Mouse (Mus musculus): ENCODE data around the gene Efhb. TPM values are rescaled to one million over a fixed set of nuclear protein-coding genes. Genes with fewer than 3 reads are reported as not detected.

Efhb gene
- polyA plus RNA-seq, 1 experiment from 2014 or later, result 0.49 TPM

DNA sequence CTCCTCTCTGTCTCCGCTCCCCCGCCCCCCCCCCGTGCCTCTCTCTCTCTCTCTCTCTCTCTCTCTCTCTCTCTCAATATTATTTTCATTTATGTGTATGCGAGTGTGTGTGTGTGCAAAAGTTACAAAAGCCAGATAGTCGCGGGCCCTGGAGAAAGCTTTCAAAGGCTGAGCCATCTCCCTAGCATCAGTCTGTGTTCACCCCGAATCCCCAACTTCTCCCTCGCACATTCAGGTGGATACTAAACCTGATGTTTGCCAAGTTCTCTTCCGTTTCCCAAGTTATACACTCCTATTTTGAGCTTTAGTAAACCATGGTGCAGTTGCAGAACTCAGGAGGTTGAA lies 347 bp upstream of the Efhb start:
- 24% methylated on average over 8 of the region's 9 CpGs for WGBS
- peak overlapping the region; percentile 75 for H3K27ac ChIP-seq (replicated peaks)

DNA sequence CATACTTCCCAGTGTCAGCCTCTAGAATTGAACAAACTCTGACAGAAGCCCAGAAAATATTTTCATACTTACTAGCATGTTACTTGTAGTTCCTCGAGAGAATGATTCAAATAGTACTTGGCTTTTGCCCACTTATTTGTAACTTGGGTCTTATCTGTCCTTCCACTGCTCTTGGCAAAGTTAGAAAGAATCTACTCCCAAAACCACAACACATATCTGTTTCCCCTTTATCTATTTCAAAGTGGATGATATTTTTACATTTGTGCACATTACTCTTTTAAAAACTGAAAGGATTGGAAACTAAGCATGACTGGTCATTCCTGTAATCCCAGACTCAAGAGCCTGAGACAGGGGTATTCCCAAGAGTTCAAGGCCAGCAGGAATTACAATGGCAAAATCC lies 6.4 kb downstream of the Efhb start:
- H3K27ac ChIP-seq (replicated peaks), result no peak overlapping the region
- no peaks in the 10 kb centered on the region for H3K27me3 ChIP-seq (replicated peaks; ENCODE audit: low read depth, poor library complexity, severe bottlenecking)
- no peak for DNase-seq (ENCODE audit: low spot score)
- no peaks in the 10 kb centered on the region for H3K4me1 ChIP-seq
- H3K4me3 ChIP-seq, result no peak overlapping the region
- H3K9me3 ChIP-seq, result no peaks in the 10 kb centered on the region
- H3K36me3 ChIP-seq (replicated peaks), result no peaks in the 10 kb centered on the region
- WGBS, result 86% methylated on average over 1 of the region's 1 CpGs

More for the DNA sequence above, 347 bp upstream of the Efhb start:
- no peak for DNase-seq (ENCODE audit: low spot score)
- no peaks in the 10 kb centered on the region for H3K27me3 ChIP-seq (replicated peaks; ENCODE audit: low read depth, poor library complexity, severe bottlenecking)
- H3K4me3 ChIP-seq, result peak overlapping the region; percentile 56
- H3K36me3 ChIP-seq (replicated peaks), result no peaks in the 10 kb centered on the region
- H3K9me3 ChIP-seq, result no peaks in the 10 kb centered on the region
- H3K4me1 ChIP-seq, result peaks cover 11% of the 10 kb centered on the region

DNA sequence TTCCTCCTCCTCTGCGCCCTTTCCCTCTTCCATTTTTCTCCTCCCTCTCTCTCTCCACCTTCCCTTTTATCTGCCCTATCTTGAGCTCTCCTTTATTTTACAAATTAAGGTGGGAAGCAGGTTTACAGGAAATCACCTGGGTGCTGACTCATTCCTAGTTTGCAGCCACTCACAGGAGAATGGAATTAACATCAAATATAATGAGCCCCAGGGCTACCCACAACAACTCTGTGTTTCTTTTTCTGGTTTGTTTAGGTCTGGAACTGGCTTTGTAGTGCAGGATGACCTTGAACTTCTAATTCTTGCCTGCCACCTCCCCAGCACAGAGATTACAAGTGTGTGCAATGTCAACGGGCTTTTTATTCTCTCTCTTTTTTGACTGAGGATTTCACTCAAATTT lies 7.0 kb downstream of the Efhb start:
- no peaks in the 10 kb centered on the region for H3K36me3 ChIP-seq (replicated peaks)
- no peaks in the 10 kb centered on the region for H3K27me3 ChIP-seq (replicated peaks; ENCODE audit: low read depth, poor library complexity, severe bottlenecking)
- no peak overlapping the region for H3K27ac ChIP-seq (replicated peaks)
- no peak for DNase-seq (ENCODE audit: low spot score)
- WGBS, result 88% methylated on average over 2 of the region's 2 CpGs
- H3K4me3 ChIP-seq, result no peak overlapping the region
- H3K4me1 ChIP-seq, result no peaks in the 10 kb centered on the region
- no peaks in the 10 kb centered on the region for H3K9me3 ChIP-seq

DNA sequence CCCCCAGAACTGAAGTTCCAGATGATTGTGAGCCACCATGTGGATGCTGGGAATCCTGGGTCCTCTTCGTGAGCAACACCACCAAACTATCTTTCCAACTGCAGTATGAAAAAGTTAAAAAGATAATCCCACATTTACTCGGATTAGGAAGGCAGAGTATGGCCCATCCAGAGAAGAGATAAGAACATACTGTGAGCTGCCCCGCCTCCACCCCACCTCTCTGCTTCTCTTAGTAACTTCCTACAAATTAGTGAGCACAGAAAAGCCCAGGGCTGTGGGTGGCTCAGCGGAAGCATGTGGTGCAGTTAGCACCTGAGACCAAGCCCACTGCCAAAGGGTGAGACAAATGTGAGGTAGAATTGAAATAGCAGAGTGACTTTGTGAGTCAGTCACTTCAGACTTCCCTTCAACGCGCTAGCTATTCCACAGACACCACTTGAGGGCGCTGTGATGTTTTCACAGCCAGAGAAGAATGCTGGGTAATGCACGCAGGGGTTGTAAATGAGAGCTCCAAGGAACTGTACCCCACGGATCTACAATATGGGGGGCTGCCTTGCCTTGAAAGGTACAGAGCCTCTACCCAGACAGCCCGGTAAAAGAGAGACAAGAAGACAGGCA lies 60.3 kb downstream of the Efhb start:
- Histone ChIP-seq H3K27ac (replicated peaks) (no peak overlapping the region), H3K27me3 (replicated peaks; ENCODE audit: low read depth, poor library complexity, severe bottlenecking) (no peaks in the 10 kb centered on the region), H3K36me3 (replicated peaks) (no peaks in the 10 kb centered on the region), H3K9me3 (no peaks in the 10 kb centered on the region), H3K4me3 (no peak overlapping the region), H3K4me1 (no peaks in the 10 kb centered on the region)
- DNase-seq (ENCODE audit: low spot score), result peak; percentile 20
- 49% methylated on average over 10 of the region's 10 CpGs for WGBS

DNA sequence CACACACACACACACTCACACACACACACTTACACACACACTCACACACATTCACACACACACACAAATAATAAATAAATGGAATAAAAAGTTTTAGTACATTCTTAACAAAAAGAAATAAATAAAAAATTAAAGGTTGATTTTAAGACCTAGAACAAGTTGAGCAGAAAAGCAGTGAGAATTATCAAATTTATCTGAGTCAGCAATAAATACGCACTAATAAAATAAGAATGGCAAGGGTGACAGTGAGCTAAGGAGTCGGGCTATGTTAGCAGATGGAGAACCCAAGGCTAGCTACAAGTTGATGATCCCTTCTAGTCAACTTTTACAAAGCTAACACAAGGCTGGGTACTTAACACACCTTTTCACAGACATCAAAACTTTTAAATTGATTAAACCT lies 69.9 kb downstream of the Efhb start:
- H3K4me3 ChIP-seq, result no peak overlapping the region
- H3K4me1 ChIP-seq, result no peaks in the 10 kb centered on the region
- no peaks in the 10 kb centered on the region for H3K9me3 ChIP-seq
- no peak for DNase-seq (ENCODE audit: low spot score)
- no peak overlapping the region for H3K27ac ChIP-seq (replicated peaks)
- H3K27me3 ChIP-seq (replicated peaks; ENCODE audit: low read depth, poor library complexity, severe bottlenecking), result no peaks in the 10 kb centered on the region
- WGBS, result 91% methylated on average over 2 of the region's 2 CpGs
- no peaks in the 10 kb centered on the region for H3K36me3 ChIP-seq (replicated peaks)

DNA sequence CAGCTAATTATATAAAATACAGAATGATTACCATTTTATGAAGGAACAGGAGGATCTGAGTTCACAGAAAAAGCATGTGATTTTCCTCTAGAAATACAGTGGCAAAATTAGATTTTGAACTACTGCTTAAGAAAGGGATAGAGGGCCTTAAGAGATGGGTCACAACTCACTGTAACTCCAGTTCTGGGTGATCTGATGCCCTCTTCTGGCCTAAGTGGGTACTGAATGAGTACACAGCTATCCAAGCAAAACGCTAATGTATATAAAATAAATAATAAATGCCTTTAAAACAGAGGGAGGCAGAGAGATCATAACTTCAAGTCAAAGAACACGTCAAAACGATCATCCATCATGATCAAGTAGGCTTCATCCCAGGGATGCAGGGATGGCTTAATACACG lies 73.6 kb downstream of the Efhb start:
- peak; percentile 22 for DNase-seq (ENCODE audit: low spot score)
- Histone ChIP-seq H3K36me3 (replicated peaks) (no peaks in the 10 kb centered on the region), H3K4me1 (no peaks in the 10 kb centered on the region), H3K27me3 (replicated peaks; ENCODE audit: low read depth, poor library complexity, severe bottlenecking) (no peaks in the 10 kb centered on the region), H3K27ac (replicated peaks) (no peak overlapping the region), H3K9me3 (no peaks in the 10 kb centered on the region), H3K4me3 (no peak overlapping the region)
- 42% methylated on average over 4 of the region's 4 CpGs for WGBS

DNA sequence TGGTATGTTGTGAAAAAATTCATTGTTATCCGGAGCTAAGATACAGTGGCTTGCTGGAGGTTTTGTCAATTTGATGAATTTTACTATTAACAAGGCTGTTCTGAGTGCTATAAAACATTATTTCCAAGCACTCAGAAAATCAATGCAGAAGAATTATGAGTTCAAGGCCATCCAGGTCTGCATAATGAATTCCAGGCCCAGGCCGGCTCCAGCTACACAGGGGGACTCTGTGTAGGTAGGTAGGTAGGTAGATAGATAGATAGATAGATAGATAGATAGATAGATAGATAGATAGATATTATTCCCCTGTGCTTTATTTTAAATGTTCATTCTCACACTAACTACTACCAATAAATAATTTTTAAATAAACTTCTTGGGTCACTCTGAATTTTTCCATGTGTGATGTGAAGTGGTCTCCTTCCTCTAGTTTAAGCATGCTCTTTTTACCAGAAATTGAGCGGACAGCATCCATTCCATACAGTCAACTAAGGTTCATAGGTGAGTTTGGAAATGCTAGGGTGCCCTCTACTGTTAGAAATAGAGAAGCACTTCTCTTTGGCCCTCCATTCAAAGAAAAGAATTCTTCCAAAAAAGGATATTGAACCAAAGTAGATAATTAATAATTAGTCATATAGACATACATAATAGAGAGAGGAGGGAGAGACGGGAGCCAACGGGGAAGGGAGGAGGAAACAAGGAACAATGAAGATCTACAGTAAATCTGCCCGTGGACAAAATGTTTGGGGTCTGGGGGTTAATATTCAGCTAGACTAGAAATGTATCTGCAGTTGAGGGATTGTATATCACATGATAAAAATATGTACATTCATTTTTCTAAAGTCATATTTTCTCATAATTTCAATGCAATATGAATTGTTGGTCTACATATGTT lies 75.3 kb downstream of the Efhb start:
- Histone ChIP-seq H3K36me3 (replicated peaks) (no peaks in the 10 kb centered on the region), H3K4me1 (no peaks in the 10 kb centered on the region), H3K27me3 (replicated peaks; ENCODE audit: low read depth, poor library complexity, severe bottlenecking) (no peaks in the 10 kb centered on the region), H3K9me3 (no peaks in the 10 kb centered on the region), H3K4me3 (no peak overlapping the region), H3K27ac (replicated peaks) (no peak overlapping the region)
- no peak for DNase-seq (ENCODE audit: low spot score)
- 65% methylated on average over 6 of the region's 6 CpGs for WGBS

DNA sequence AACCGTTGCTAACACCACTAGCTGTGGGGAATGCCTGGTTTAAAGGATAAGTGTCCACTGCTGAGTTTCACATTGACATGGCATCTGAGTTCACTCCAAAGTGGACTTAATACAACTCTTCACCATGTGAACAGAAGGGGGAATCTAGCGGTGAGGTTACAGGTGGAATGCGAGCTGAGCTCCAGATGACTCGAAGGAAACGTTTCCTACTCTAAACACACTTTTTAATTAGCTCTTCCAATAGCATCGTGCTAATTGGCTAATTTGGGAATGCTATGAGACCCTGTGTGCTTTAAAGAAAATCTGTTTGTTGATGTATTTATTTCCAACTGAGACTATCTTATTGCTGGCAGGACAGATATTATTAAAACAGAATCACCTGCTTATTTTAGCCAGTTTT lies 76.3 kb downstream of the Efhb start:
- no peak for DNase-seq (ENCODE audit: low spot score)
- Histone ChIP-seq H3K27me3 (replicated peaks; ENCODE audit: low read depth, poor library complexity, severe bottlenecking) (no peaks in the 10 kb centered on the region), H3K4me1 (no peaks in the 10 kb centered on the region), H3K9me3 (no peaks in the 10 kb centered on the region), H3K27ac (replicated peaks) (no peak overlapping the region), H3K4me3 (no peak overlapping the region), H3K36me3 (replicated peaks) (no peaks in the 10 kb centered on the region)
- 76% methylated on average over 6 of the region's 6 CpGs for WGBS

DNA sequence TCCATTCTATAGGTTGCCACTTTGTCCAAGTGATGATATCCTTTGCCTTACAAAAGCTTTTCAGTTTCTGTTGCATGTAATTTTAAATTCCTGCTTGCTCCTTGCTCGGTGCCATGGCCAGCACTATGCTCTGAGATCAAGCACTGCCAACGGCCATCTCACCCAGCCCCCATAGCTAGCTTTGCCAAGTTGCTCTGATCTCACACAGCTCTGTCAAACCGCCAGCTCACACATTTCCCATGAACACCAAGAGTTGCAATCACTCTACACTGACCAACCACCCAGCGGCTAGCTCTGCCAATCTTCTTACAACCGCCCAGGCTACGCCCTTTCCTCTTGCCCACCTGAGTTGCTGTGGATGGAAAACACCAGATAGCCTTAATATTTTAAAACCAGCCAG lies 99.0 kb downstream of the Efhb start:
- 86% methylated on average over 6 of the region's 6 CpGs for WGBS
- no peak for DNase-seq (ENCODE audit: low spot score)
- Histone ChIP-seq H3K4me3 (no peak overlapping the region), H3K4me1 (no peaks in the 10 kb centered on the region), H3K27me3 (replicated peaks; ENCODE audit: low read depth, poor library complexity, severe bottlenecking) (no peaks in the 10 kb centered on the region), H3K36me3 (replicated peaks) (no peaks in the 10 kb centered on the region), H3K27ac (replicated peaks) (no peak overlapping the region), H3K9me3 (0 out of 2 replicates have a peak, but pooled peaks cover 2% of the 10 kb centered on the region)

Other genes starting within 250 kb of the Efhb start
- 59.9 and 63.9 TPM in 2 replicates for gene Rab5a, start 15.9 kb upstream of the Efhb start, polyA plus RNA-seq (2016; fragmentation: Nextera tagmentation; extraction: Ambion mirVana)
- gene Pp2d1, start 76.1 kb upstream of the Efhb start, polyA plus RNA-seq (2016; fragmentation: Nextera tagmentation; extraction: Ambion mirVana), result 0.29 and 0.49 TPM in 2 replicates
- 2.1 and 2.5 TPM in 2 replicates for gene Kat2b, start 103.5 kb upstream of the Efhb start, polyA plus RNA-seq (2016; fragmentation: Nextera tagmentation; extraction: Ambion mirVana)
- 42.0 and 43.2 TPM in 2 replicates for gene Sgo1, start 226.0 kb upstream of the Efhb start, polyA plus RNA-seq (2016; fragmentation: Nextera tagmentation; extraction: Ambion mirVana)

All from embryonic facial prominence, embryonic 10.5 days (tissue).